Mouse (Mus musculus): ENCODE data around the gene Chek2.
"Not testable (repeated sequence)": the region's sequence is repeated elsewhere in the genome, so short reads cannot be mapped to it uniquely, and the experiment has no call there.

The Chek2 gene

GRCm38 (mm10) chr5:110839678-110840365 lies at the start of gene Chek2, which contains the start of gene Hscb:
Chek2 (plus strand) TSS chr5:110839979.
Hscb (minus strand) TSS chr5:110839777.
- DNase-seq (ENCODE audit: extremely low spot score, low spot score), result peak; percentile 95

GRCm38 (mm10) chr5:110794363-110794762 lies 45.4 kb upstream of the Chek2 start:
- no peak for DNase-seq (ENCODE audit: extremely low spot score, low spot score)

- DNase-seq (ENCODE audit: extremely low spot score, low spot score), result no peak
Observed at GRCm38 (mm10) chr5:110797696-110798095, 42.1 kb upstream of the Chek2 start.

- DNase-seq (ENCODE audit: extremely low spot score, low spot score), result no peak
Observed at GRCm38 (mm10) chr5:110801036-110801624, 38.6 kb upstream of the Chek2 start.

- no peak for DNase-seq (ENCODE audit: extremely low spot score, low spot score)
Observed at GRCm38 (mm10) chr5:110802186-110802585, 37.6 kb upstream of the Chek2 start.

GRCm38 (mm10) chr5:110802809-110803208 lies 37.0 kb upstream of the Chek2 start:
- DNase-seq (ENCODE audit: extremely low spot score, low spot score), result no peak

GRCm38 (mm10) chr5:110804012-110804743 lies 35.6 kb upstream of the Chek2 start:
- no peak for DNase-seq (ENCODE audit: extremely low spot score, low spot score)

GRCm38 (mm10) chr5:110806154-110806553 lies 33.6 kb upstream of the Chek2 start:
- DNase-seq (ENCODE audit: extremely low spot score, low spot score), result no peak

GRCm38 (mm10) chr5:110806676-110807075 lies 33.1 kb upstream of the Chek2 start:
- no peak for DNase-seq (ENCODE audit: extremely low spot score, low spot score)

GRCm38 (mm10) chr5:110807453-110807852 lies 32.3 kb upstream of the Chek2 start:
- DNase-seq (ENCODE audit: extremely low spot score, low spot score), result no peak

- peak; percentile 79 for DNase-seq (ENCODE audit: extremely low spot score, low spot score)
Observed at GRCm38 (mm10) chr5:110808061-110808631, 31.6 kb upstream of the Chek2 start.

- DNase-seq (ENCODE audit: extremely low spot score, low spot score), result peak; percentile 70
Observed at GRCm38 (mm10) chr5:110808821-110809666, 30.7 kb upstream of the Chek2 start.

GRCm38 (mm10) chr5:110809667-110810325 lies 30.0 kb upstream of the Chek2 start, which contains the start of gene Ulk1:
Ulk1 (minus strand) TSS chr5:110810097.
- DNase-seq (ENCODE audit: extremely low spot score, low spot score), result peak; percentile 97

- no peak for DNase-seq (ENCODE audit: extremely low spot score, low spot score)
Observed at GRCm38 (mm10) chr5:110824421-110824820, 15.4 kb upstream of the Chek2 start.

- DNase-seq (ENCODE audit: extremely low spot score, low spot score), result no peak
Observed at GRCm38 (mm10) chr5:110826781-110827495, 12.8 kb upstream of the Chek2 start.

GRCm38 (mm10) chr5:110827576-110827975 lies 12.2 kb upstream of the Chek2 start:
- DNase-seq (ENCODE audit: extremely low spot score, low spot score), result no peak

GRCm38 (mm10) chr5:110831036-110831720 lies 8.6 kb upstream of the Chek2 start:
- DNase-seq (ENCODE audit: extremely low spot score, low spot score), result no peak

- peak; percentile 31 for DNase-seq (ENCODE audit: extremely low spot score, low spot score)
Observed at GRCm38 (mm10) chr5:110835959-110836358, 3.8 kb upstream of the Chek2 start.

- not testable (repeated sequence) for DNase-seq (ENCODE audit: extremely low spot score, low spot score)
Observed at GRCm38 (mm10) chr5:110838016-110838415, 1.8 kb upstream of the Chek2 start.

Measured in neural tube, embryonic 10.5 days (tissue).